Mouse (Mus musculus): ENCODE measurements around the gene Gm45785. TPM values are rescaled to one million over a fixed set of nuclear protein-coding genes. Genes with fewer than 3 reads are reported as not detected.
A peak's percentile ranks its signal among the peaks of the same experiment; 100 is the strongest.

Gm45785 gene
- polyA plus RNA-seq, 1 experiment from 2014 or later = not detected

DNA sequence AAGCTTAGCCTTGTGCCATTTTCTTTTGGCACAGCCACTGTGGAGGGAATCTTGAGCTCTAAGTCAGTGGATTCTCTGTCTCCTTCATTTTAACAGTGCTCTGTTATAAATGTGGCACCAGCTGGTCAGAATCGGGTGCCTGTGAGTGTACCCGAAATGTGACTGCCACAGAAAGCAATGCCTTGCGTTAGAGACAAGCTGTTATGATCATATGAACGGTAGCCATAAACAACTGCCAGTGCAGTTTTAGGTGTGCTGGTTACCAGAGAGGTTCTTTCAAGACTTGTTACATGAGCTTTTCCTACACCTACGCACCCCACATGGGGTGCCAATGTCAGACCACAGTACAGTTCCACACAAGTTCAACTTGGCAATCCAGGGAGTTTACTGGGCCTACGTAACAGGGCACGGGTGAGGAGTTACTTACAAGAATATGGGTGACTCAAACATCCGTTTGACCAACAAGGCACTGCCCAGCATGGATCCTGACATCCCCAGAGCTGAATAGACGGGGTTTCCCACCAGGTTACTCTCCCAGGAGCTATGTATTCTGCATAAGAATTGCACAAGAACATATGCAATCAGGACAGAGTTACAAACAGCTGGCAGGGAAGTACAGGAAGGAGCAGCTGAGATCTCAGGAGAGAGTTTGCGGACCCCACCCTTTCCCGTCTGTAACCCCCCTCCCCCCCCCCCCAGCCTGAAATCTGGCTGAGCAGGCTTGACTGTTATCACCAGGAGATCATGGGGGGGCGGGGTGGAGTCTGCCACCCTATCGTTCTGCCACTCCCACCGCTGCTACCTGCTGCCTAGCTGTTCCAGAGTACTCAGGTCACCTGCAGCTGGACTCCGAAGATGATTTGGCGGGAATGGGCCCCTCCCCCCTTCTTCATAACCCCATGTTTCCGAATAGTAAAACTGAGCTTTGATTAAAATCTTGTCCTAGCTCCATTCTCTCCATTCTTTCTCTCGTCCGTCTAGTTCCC, 15.1 kb downstream of the Gm45785 start:
- peak; percentile 44; the same call in 1 of the 2 replicates for ATAC-seq (ENCODE audit: insufficient read depth, low FRiP score)
- H3K9me3 ChIP-seq (replicated peaks; ENCODE audit: control insufficient read depth, low read length) = no peaks in the 10 kb centered on the region
- no peaks in the 10 kb centered on the region for H3K4me1 ChIP-seq (ENCODE audit: control insufficient read depth, insufficient read depth, low read length)
- H3K9ac ChIP-seq (ENCODE audit: low read length) = no peak overlapping the region
- 39% methylated on average over 16 of the region's 19 CpGs for WGBS
- no peaks in the 10 kb centered on the region for H3K36me3 ChIP-seq (ENCODE audit: control insufficient read depth, insufficient read depth, low read length)
- no peak overlapping the region for H3K4me3 ChIP-seq (replicated peaks; ENCODE audit: low read length)
- no peak overlapping the region for H3K27ac ChIP-seq (ENCODE audit: low read length)
- H3K4me2 ChIP-seq (ENCODE audit: low read depth, low read length) = no peak overlapping the region
- H3K27me3 ChIP-seq (ENCODE audit: control insufficient read depth, insufficient read depth, low read length) = no peaks in the 10 kb centered on the region; the same call in none of the 2 replicates

DNA sequence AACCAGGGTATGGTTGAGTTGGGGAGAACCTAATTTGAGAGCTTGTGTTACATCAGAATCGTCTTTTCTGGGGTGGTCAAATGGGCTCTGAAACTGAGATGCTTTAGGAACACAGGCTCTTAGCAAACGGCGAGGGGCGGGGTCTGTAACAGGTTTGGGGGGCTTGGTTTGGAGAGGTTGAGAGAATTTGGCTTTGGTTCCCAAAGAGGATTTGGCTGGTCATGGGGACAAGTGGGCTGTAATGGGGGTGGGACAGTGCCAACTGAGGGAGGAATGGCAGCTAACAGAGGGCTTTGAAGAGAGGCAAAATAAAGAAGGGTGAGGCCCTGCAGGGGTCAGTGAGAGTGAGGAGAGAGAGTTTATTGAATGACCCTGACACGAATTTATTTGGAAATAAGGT, 16.6 kb downstream of the Gm45785 start:
- Histone ChIP-seq H3K9me3 (replicated peaks; ENCODE audit: control insufficient read depth, low read length) (no peaks in the 10 kb centered on the region), H3K27ac (ENCODE audit: low read length) (no peak overlapping the region), H3K36me3 (ENCODE audit: control insufficient read depth, insufficient read depth, low read length) (no peaks in the 10 kb centered on the region), H3K4me3 (replicated peaks; ENCODE audit: low read length) (no peak overlapping the region), H3K27me3 (ENCODE audit: control insufficient read depth, insufficient read depth, low read length) (no peaks in the 10 kb centered on the region; the same call in none of the 2 replicates), H3K4me1 (ENCODE audit: control insufficient read depth, insufficient read depth, low read length) (0 out of 2 replicates have a peak, but pooled peaks cover 7% of the 10 kb centered on the region), H3K4me2 (ENCODE audit: low read depth, low read length) (no peak overlapping the region), H3K9ac (ENCODE audit: low read length) (no peak overlapping the region)
- 52% methylated on average over 5 of the region's 5 CpGs for WGBS
- no peak for ATAC-seq (ENCODE audit: insufficient read depth, low FRiP score)

DNA sequence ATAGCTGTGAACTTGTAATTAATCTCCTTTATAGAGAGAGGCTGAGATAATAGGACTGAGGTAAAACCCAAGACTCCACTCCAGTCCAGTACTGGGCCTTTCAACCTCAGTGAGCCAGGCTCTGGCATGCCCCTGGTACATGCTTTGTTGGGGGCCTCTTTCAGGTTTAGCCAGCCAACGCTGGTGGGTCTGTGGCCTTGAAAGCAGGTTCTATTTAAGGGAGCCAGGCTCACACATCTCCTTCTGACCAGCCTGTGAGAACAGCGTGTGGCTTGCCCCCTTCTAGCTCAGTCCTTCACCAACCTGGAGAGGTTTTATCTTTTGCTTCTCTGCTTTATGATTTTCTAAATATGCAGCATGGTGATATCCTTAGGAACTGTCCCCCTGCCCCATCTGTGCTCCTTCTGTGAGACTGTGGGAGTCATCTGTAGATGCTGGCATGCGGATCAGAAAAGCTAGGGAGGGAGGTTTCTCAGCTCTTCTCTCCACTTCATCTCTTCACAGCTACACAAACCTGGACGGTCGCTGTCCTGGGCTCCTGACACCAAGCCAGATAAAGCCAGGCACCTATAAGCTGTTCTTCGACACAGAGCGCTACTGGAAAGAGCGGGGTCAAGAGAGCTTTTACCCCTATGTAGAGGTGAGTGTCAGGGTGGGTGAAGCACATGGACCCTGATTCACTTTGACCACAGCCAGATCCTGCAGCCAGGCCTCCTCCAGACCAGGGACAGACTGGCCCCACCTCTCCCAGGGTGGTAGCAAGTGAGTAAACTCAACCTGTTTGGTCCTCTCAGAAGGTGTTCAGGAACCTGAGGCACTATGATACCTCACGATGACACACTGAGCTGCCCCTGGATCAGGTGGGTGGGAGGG, 19.7 kb downstream of the Gm45785 start:
- 76% methylated on average over 9 of the region's 9 CpGs for WGBS
- no peaks in the 10 kb centered on the region for H3K9me3 ChIP-seq (replicated peaks; ENCODE audit: control insufficient read depth, low read length)
- no peak for ATAC-seq (ENCODE audit: insufficient read depth, low FRiP score)
- no peaks in the 10 kb centered on the region; the same call in 1 of the 2 replicates for H3K27me3 ChIP-seq (ENCODE audit: control insufficient read depth, insufficient read depth, low read length)
- H3K4me3 ChIP-seq (replicated peaks; ENCODE audit: low read length) = no peak overlapping the region
- no peaks in the 10 kb centered on the region for H3K36me3 ChIP-seq (ENCODE audit: control insufficient read depth, insufficient read depth, low read length)
- 0 out of 2 replicates have a peak, but pooled peaks cover 7% of the 10 kb centered on the region for H3K4me1 ChIP-seq (ENCODE audit: control insufficient read depth, insufficient read depth, low read length)
- no peak overlapping the region for H3K9ac ChIP-seq (ENCODE audit: low read length)
- no peak overlapping the region for H3K27ac ChIP-seq (ENCODE audit: low read length)
- H3K4me2 ChIP-seq (ENCODE audit: low read depth, low read length) = no peak overlapping the region

DNA sequence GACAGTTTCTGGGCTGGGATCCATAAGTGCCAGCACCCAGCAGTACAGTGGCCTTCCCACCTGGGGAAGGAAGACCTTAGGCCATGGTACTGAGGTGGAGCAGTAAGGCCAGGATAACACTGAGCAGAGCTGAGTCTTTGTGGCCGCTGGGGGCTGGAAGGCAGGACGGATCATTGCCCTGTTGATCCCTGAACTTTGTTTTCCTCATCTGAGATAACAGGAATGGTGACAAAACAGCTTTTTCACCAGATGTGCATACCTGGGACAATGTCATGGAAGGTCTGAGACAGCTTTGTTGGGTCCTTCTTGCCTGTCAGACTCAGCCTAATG, 20.4 kb downstream of the Gm45785 start:
- peak overlapping the region; percentile 62 for H3K9ac ChIP-seq (ENCODE audit: low read length)
- H3K27ac ChIP-seq (ENCODE audit: low read length) = peak overlapping the region; percentile 25; the same call in 1 of the 2 replicates
- 0 out of 2 replicates have a peak, but pooled peaks cover 7% of the 10 kb centered on the region for H3K4me1 ChIP-seq (ENCODE audit: control insufficient read depth, insufficient read depth, low read length)
- peak overlapping the region; percentile 39 for H3K4me2 ChIP-seq (ENCODE audit: low read depth, low read length)
- WGBS = 68% methylated on average over 2 of the region's 2 CpGs
- no peak for ATAC-seq (ENCODE audit: insufficient read depth, low FRiP score)
- no peaks in the 10 kb centered on the region for H3K27me3 ChIP-seq (ENCODE audit: control insufficient read depth, insufficient read depth, low read length)
- H3K9me3 ChIP-seq (replicated peaks; ENCODE audit: control insufficient read depth, low read length) = no peaks in the 10 kb centered on the region
- H3K36me3 ChIP-seq (ENCODE audit: control insufficient read depth, insufficient read depth, low read length) = no peaks in the 10 kb centered on the region
- peak overlapping the region; percentile 30 for H3K4me3 ChIP-seq (replicated peaks; ENCODE audit: low read length)

DNA sequence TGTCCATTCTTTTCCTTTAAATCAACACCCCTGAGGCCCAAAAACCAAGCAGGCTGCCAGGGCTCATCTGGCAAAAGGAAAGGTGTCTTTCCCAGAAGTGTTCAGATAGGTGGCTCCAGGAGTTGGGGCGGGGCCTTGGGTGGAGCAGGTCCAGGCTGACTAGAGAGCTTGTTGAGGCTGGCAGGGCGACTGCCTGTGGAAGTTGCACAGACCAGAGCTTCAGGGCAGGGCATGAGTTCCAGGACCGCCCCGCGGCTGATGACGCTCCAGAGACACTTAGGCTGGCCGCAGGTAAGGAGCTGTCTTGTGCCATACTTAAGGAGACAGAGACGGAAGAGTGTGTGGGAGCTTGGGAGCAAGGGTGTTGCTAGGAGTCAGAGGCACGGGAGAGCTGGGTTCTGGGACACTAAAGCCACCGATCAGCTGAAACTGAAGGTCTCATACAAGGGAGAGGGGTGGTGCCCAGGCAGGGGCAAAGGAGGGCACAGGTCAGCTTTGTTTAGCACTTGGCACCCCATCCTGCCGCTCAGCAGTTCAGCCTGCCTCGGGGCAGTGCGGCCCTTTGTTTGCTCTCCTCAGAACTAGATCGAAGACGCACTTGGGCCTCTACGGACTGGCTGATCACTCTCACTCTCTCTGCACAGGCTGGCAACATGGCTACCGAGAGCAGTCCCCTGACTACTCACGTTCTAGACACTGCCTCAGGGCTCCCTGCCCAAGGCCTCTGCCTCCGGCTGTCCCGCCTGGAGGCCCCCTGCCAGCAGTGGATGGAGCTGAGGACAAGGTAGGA, 21.0 kb downstream of the Gm45785 start, which contains the start of gene Urah:
Gene Urah (plus strand): TSS at position 51 of the 790 bp plus-strand sequence.
- WGBS = 35% methylated on average over 20 of the region's 20 CpGs
- H3K27me3 ChIP-seq (ENCODE audit: control insufficient read depth, insufficient read depth, low read length) = no peaks in the 10 kb centered on the region
- H3K4me2 ChIP-seq (ENCODE audit: low read depth, low read length) = peak within 1 kb of the TSS; percentile 39
- 0 out of 2 replicates have a peak, but pooled peaks cover 7% of the 10 kb centered on the region for H3K4me1 ChIP-seq (ENCODE audit: control insufficient read depth, insufficient read depth, low read length)
- H3K9ac ChIP-seq (ENCODE audit: low read length) = peak within 1 kb of the TSS; percentile 62
- no peaks in the 10 kb centered on the region for H3K36me3 ChIP-seq (ENCODE audit: control insufficient read depth, insufficient read depth, low read length)
- ATAC-seq (ENCODE audit: insufficient read depth, low FRiP score) = peak; percentile 82
- peak within 1 kb of the TSS; percentile 25; the same call in 1 of the 2 replicates for H3K27ac ChIP-seq (ENCODE audit: low read length)
- no peaks in the 10 kb centered on the region for H3K9me3 ChIP-seq (replicated peaks; ENCODE audit: control insufficient read depth, low read length)
- H3K4me3 ChIP-seq (replicated peaks; ENCODE audit: low read length) = peak within 1 kb of the TSS; percentile 30

DNA sequence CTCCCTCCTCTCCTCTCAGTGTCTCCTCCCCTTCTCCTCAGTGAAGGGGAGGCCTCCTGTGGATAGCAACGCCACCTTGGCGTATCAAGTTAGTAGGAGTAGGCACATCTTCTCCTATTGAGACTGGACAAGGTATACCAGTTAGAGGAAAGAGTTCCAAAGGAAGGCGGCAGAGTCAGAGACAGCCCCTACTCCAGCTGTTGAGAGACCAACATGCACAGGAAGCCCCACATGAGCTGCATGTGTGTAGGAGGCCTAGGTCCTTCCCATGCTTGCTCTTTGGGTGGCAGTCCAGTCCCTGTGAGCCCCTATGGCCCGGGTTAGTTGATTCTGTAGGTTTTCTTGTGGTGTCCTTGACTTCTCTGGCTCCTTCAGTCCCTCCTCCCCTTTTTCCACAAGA, 22.8 kb downstream of the Gm45785 start:
- no peak overlapping the region for H3K9ac ChIP-seq (ENCODE audit: low read length)
- no peaks in the 10 kb centered on the region for H3K9me3 ChIP-seq (replicated peaks; ENCODE audit: control insufficient read depth, low read length)
- 78% methylated on average over 4 of the region's 4 CpGs for WGBS
- H3K27ac ChIP-seq (ENCODE audit: low read length) = no peak overlapping the region
- ATAC-seq (ENCODE audit: insufficient read depth, low FRiP score) = no peak
- H3K4me2 ChIP-seq (ENCODE audit: low read depth, low read length) = no peak overlapping the region
- no peaks in the 10 kb centered on the region for H3K27me3 ChIP-seq (ENCODE audit: control insufficient read depth, insufficient read depth, low read length)
- no peaks in the 10 kb centered on the region for H3K36me3 ChIP-seq (ENCODE audit: control insufficient read depth, insufficient read depth, low read length)
- H3K4me3 ChIP-seq (replicated peaks; ENCODE audit: low read length) = no peak overlapping the region
- H3K4me1 ChIP-seq (ENCODE audit: control insufficient read depth, insufficient read depth, low read length) = 0 out of 2 replicates have a peak, but pooled peaks cover 7% of the 10 kb centered on the region

DNA sequence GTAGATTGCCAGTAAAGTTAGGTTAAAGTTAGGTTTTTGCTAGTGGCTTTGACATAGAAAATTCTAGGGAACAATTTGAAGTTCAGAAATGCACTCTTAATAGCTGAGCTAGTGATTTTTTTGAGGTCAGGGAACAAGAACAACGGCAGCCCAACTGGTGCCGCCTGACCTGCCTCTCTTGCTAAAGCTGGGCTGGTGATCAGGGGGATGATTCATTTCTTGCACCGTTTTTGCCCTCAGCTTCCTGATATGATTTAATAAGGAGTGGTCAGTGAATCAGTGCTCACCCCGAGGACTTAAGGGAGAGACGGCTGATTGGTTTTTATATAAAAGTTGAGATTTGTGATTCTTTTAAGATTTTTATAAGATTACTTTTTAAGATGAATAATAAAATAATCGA, 24.7 kb downstream of the Gm45785 start:
- Histone ChIP-seq H3K4me1 (ENCODE audit: control insufficient read depth, insufficient read depth, low read length) (0 out of 2 replicates have a peak, but pooled peaks cover 7% of the 10 kb centered on the region), H3K27me3 (ENCODE audit: control insufficient read depth, insufficient read depth, low read length) (no peaks in the 10 kb centered on the region), H3K36me3 (ENCODE audit: control insufficient read depth, insufficient read depth, low read length) (no peaks in the 10 kb centered on the region), H3K4me2 (ENCODE audit: low read depth, low read length) (no peak overlapping the region), H3K27ac (ENCODE audit: low read length) (no peak overlapping the region), H3K9me3 (replicated peaks; ENCODE audit: control insufficient read depth, low read length) (no peaks in the 10 kb centered on the region), H3K9ac (ENCODE audit: low read length) (no peak overlapping the region), H3K4me3 (replicated peaks; ENCODE audit: low read length) (no peak overlapping the region)
- 42% methylated on average over 6 of the region's 6 CpGs for WGBS
- no peak for ATAC-seq (ENCODE audit: insufficient read depth, low FRiP score)

DNA sequence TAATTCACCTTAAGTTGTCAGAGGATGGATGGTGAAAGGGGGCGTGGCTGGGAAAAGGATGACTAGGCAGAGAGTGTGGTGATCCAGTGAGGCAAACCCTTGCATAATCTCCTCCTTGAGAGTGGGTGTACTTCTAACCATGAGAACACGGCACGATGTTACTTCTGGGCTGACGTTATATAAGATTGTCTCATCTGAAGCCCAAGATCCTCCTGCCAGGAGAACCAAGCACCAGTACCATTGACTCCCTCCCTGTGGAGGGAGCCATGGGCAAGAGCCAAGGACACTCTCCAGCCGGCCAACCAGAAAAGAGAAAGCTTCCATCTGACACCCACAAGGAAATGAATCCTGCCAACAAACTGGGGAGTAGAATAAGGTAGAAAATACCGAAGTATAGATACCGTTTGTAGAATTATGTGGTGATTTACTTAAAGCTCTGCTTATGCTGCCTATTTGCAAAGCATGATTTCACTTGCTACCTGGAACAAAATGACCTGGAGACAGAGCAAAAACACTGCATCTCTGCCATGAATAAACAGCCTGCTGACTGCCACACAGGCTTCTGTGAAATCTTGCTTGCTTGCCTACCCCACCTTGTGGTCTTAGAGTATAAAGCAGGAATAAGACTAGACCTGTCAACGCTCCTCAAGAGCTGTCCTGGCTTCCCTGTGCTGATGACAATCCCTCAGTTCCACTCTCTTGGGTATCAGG, 27.8 kb downstream of the Gm45785 start:
- no peaks in the 10 kb centered on the region for H3K27me3 ChIP-seq (ENCODE audit: control insufficient read depth, insufficient read depth, low read length)
- no peak overlapping the region for H3K27ac ChIP-seq (ENCODE audit: low read length)
- WGBS = 31% methylated on average over 8 of the region's 8 CpGs
- peak; percentile 37; the same call in 1 of the 2 replicates for ATAC-seq (ENCODE audit: insufficient read depth, low FRiP score)
- H3K4me2 ChIP-seq (ENCODE audit: low read depth, low read length) = no peak overlapping the region
- no peaks in the 10 kb centered on the region for H3K4me1 ChIP-seq (ENCODE audit: control insufficient read depth, insufficient read depth, low read length)
- no peak overlapping the region for H3K4me3 ChIP-seq (replicated peaks; ENCODE audit: low read length)
- H3K9me3 ChIP-seq (replicated peaks; ENCODE audit: control insufficient read depth, low read length) = no peaks in the 10 kb centered on the region
- H3K36me3 ChIP-seq (ENCODE audit: control insufficient read depth, insufficient read depth, low read length) = no peaks in the 10 kb centered on the region
- H3K9ac ChIP-seq (ENCODE audit: low read length) = no peak overlapping the region
